Mouse (Mus musculus) mouse trophoblast stem cell (cell line): Measurements from ENCODE around the gene Ulk4.

Experiments
- in situ Hi-C, 2 experiments: fragments of 300-500 bp; cut with MseI, MboI; formaldehyde crosslinking; loops; 2 replicates in 1 of 2; 3 replicates in 1 of 2; pipeline ENCODE4 v1.15.1; 2025

The Ulk4 gene

DNA sequence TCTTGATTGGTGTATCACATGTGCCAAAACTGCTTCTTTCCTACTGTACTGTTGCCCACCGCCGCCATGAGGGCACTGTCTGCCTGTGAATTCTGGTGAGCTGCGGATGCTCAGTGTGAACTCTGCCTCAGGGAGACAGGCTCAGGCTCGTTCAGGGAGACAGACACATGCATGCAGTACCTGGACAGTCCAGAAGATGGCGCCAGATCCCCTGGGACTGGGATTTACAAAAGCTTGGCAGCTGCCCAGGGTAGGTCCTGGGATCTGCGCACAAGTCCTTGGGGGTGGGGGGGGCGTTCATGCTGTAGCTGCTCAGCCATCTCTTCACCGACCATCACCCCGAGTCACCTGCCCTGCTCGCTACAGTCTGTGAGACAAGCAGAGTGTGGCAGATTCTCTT lies 168.9 kb downstream of the Ulk4 start:
- in situ Hi-C loops = no loop called here

DNA sequence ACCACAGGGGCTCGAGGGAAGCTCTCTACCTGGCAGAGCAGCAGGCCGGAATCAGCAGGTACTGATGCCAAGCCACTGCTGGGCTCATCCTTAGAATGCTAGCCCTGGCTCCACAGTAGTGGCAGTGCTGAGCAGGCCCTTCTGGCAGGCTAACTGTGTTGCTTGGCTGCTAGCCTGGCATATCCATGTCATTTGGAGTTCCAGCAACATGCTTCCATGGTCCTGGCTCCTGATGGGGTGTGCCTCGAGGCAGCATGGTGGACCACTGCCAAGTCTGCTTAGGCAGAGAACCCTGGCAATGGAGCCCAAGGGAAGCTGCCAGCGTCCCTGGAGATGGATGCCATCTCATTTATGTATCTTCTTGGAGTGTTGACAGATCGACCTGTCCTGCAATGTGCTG lies 169.4 kb downstream of the Ulk4 start:
- in situ Hi-C loops = no loop called here

DNA sequence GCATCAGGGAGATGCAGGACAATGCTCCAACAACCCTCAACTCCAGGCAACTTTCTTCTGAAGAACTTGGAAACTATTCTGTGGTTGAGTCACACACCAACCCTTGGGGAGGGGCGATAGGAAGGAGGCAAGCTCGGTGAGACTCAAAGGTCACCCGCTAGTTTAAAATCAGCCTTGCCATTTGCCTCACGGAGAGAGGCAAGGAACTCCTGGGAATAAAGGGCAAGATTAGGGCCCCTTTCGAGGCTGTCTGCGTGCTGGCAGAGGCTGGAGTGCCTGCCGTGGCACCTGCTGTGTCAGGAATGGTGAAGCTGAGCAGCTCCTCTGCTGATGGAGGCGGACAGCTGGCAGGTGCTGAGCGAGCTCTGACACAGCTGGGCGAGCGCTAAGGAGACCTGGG lies 169.9 kb downstream of the Ulk4 start:
- in situ Hi-C loops = no loop called here

DNA sequence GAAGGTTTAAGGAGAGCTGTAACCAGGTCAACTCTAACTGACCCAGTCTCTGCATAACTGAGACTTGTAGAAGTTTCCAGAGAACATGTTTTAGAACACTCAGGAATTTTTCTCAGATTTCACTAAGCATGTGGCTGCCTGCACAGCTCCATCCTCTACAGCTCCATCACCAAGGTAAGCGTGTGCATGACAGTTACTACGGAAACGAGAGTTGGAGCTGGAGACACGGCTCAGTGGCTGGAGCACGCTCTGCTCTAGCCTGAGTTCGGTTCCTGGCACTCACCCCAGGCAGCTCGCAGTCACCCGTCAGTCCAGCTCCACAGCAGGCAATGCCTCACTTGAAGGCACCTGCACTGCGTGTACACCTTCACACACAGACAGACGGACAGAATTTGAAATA lies 175.5 kb downstream of the Ulk4 start:
- in situ Hi-C loops = no loop called here

DNA sequence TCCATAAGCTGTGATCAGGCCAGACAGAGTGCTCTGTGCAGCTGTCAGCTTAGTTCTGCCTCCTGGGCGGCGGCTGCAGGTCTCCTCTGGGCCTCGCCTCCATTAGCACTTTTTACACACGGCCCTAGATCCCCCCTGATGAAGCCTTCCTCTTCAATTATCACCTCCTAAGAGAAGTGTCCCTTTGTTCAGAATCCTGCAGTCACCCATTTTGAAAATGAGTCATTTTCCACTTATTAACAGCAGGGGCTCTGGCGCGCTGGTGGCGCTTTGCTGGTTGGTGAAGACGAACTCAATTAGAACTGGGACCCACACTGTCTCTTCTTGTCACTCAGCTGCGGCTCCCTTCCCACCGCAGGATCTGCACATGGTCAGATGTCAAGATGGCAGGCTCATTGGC lies 177.5 kb downstream of the Ulk4 start:
- in situ Hi-C loops = no loop called here

DNA sequence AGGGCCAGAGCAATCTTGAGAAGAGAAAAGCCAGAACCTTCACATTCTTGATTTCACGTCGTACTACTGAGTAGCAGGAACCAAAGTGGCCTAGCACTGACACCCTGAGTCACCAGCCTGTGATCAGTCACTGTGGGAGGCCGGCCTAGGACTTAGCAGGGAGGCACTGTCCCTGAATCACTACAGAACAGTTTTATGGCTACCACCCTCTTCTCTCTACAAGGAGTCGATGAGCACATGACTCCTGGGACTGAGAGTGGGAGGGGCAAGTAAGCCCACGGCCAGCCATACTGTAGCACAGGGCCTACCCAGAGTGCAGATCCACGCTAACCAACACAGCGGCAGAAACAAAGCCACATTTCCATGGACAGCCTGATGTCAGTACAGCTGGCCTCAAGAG lies 183.2 kb downstream of the Ulk4 start:
- in situ Hi-C loops = no loop called here

DNA sequence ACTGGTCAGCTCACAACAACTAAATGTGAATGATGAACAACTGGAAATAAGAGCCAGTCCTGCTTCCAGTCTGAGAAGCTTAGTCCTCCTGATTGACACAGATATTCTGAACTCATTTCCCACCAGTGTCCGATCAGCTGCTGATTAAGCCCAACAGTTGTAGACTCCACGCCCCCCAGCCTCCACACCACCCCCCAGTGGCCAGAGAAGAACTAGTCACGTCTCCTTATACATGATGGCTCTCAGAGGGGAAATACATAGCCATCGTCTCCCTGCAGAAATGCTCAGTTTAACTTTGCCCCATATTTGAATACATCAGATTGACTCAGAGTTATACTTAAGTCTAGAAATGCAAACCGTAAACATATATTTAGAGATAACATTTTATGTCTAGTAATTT lies 184.4 kb downstream of the Ulk4 start:
- in situ Hi-C loops = no loop called here

DNA sequence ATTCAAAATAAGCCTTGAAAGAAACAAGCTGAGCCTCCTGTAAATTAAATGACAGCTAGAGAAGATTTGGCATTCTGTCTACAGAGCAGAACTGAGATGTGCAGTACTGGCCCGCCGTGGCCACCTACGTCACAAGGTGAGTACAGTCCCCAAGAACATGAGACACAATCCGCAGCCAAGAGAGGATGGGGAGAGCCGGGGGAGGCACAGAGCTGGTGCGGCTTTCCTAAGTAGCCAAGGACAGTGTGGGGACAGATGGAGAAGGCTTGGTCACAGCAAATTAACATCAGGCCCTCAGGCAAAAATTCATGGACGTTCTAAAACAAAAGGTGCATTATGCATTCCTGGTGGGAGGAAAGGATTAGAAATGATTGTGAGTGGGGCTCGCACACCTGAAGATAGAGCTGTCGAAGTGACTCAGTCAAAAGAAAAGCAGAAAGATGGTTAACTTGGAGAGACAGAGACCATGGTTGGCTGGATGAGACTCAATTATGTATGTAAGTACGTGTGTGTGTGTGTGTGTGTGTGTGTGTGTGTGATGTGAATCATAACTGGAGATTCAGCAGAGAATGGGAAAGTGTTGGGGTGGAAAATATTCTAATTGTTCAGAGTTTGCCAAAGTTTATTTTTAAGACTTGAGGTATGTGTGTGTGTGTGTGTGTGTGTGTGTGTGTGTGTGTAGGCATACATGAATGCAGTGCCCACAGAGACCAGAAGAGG lies 185.8 kb downstream of the Ulk4 start:
- in situ Hi-C loops = no loop called here

DNA sequence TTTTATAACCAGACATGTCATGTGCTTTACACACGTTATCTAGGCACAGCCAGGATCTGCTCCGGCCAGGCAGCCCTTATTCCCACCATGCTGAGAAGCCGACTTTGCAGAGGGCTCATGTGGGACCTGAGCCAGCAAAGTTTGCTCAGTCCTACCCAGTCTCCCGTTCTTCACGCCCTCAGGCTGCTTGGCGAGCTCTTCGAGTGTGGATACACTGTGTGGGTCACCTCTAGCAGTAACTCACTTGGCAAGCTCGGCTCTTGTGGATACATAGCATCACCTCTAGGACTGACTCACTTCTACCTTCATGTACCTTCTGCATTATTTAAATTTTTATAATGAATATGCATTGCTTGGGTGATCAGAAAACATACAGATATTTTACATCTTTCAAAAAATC lies 189.3 kb downstream of the Ulk4 start:
- in situ Hi-C loops = no loop called here

DNA sequence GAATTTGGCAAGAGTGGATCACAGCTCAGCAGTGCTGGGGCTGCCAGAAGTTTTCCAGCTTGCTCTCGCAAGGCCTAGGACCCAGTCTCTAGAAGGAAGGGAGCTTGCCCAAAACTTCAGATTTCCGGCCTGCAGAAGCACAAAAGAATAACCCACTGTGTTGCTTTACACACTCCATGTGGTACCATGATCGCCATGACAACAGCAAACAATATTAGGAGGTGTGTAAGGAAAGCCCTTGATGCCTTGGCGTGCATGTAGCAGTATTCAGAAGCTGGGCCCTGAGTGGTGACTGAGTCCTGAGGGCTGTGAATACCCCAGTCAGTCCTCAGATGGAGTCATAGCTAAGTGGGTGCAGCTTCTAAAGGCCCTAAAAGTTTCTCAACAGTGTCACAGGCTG lies 192.8 kb downstream of the Ulk4 start:
- in situ Hi-C loops = no loop called here

DNA sequence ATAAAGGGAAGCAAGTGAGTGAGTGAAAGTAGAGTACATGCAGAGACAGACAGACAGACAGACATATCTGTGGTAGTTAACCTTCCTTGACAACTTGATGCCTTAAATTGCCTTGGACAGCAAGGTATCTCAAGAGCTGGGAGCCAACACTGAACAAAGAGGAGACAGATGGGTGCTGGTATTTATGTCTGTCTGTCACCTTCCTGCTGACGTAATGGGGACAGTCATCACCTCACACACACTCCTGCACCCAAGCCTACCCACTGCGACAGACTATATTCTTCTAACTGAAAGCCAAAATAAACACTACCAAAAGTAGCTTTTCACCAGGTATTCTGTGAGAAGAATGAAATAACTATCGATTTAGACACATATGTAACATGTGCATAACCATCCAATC lies 196.2 kb downstream of the Ulk4 start:
- in situ Hi-C loops = no loop called here

DNA sequence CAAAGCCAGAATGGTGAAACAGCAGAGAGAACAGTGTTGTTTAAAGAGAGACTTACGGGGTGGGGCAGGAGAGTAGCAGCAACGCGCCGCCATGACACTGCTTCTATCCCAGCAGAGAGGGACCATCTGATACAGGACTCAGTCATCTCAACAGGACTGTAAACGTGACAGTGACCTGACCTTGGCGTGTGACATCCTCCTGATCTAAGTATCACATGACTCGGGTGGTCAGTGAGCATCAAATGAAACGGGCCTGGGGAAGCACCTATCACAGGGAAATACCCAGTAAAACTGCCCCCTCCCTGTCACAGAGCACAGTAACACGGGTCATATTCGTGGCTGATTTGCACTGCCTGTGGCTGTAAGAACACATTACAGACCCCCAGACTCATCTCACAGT lies 196.6 kb downstream of the Ulk4 start:
- in situ Hi-C loops = no loop called here

DNA sequence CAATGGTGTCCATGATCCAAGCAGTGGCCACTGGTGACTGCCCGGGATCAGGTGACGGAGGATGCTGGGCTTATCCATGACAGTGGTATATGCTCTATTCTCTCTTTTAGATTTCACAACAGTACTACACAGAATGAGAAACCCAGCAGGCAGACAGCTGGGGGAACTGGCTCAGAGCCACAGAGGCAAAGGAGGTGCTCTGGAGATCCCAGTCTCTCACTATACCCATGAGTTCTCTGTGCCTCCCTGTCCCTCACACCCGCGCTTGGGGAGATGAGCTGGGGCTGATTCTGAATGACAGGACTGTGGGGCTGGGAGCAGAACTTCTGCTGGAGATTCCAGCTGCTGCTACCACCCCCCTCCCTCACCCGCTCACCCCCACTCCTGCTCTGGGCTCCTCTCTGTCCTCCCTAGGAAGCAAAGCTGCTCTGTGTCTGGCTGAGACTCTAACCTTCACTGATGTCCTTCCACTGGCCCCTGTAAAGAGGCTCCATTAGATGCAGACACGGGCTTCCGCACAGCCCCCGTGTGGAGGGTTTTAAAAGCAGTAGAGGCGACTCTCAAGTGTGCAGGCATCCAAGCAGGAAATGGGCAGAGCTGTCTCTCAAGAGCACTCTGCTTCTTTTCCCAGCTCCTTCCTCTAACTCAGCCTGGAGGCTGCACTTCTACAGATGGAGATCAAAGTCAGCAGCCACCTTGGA lies 197.5 kb downstream of the Ulk4 start:
- in situ Hi-C loops = no loop called here

DNA sequence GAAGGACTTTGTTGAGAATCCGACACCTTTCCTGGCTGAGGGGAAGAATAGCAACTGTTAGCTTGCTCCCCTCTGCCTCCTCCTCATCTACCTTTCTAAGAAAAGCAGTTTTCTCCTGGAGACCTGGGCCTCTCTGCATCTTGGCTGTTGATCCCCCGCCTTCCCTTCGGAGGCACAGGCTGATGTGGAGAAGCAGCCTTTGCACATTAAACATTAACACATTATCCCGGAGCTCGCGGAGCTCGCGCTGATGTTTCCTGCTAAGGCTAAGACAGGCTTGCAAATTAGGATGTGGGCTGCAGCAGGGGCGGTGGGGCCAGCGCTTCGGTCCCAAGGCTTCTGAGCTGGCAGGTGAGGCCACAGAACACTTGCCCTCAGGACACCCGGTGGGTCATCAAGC lies 200.7 kb downstream of the Ulk4 start:
- in situ Hi-C loops = no loop called here

DNA sequence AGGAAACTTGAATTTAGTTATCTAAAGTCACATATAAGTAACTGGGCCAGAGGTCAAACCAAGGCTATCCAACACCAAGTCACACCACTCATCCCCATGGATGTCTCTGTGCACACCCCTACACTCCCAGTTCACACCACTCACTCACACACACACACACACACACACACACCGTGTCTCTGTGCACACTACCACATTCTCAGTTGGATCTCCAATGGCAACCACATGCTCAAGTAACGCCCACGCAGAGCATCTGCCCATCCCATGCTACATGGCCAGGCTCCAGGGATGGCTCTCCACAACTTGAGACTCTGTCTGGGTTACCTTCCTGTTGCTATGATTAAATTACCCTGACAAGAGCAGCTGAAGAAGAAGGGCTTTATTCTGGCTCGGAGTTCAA lies 201.8 kb downstream of the Ulk4 start:
- in situ Hi-C loops = no loop called here

DNA sequence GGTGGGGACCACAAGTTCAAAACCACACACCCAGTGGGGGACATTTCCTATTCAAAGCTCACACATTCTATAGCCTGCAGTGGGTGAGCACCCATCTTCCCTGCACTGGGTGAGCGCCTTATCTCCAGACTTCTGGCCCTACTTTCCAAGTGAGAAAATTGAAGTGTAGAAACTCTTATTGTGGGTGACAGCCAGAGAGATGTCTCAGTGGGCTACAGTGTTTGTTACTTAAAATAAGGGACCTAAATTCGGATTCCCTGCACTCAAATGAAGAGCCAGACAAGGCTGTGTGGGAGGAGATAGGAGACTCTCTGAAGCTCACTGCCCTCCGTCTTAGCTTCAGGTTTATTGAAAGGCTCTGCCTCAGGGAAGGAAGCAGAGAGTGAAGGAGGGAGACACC lies 202.3 kb downstream of the Ulk4 start:
- in situ Hi-C loops = no loop called here

DNA sequence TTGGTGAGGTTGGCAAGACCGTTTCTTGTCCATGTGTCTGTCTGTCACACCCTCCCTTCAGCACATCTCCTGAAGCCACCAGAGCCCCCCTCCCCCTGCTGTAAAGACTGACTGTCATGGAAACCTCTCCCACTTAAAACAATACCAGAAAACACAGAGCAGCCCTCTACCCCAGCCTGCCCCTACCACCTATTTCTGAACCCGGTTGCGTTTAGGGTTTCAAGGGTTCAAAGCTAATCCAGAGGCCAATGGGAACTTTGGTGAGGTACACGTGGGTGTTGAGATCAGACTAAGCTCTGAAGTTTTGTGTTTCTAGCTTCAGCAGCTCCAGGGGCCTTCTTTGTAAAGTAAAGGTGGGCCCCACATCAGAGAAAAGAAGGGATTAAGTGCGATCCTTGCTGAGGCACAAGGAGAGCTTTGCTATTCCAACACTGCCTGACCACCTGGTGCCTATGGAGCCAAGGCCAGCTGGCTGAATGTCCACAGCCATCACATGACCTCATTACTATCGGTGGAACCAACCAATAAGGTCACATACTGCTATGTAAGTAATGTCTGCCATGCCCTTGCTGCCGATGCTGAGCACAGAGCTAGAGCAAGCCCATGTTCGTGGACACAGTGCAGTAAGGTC lies 204.8 kb downstream of the Ulk4 start:
- in situ Hi-C loops = no loop called here

DNA sequence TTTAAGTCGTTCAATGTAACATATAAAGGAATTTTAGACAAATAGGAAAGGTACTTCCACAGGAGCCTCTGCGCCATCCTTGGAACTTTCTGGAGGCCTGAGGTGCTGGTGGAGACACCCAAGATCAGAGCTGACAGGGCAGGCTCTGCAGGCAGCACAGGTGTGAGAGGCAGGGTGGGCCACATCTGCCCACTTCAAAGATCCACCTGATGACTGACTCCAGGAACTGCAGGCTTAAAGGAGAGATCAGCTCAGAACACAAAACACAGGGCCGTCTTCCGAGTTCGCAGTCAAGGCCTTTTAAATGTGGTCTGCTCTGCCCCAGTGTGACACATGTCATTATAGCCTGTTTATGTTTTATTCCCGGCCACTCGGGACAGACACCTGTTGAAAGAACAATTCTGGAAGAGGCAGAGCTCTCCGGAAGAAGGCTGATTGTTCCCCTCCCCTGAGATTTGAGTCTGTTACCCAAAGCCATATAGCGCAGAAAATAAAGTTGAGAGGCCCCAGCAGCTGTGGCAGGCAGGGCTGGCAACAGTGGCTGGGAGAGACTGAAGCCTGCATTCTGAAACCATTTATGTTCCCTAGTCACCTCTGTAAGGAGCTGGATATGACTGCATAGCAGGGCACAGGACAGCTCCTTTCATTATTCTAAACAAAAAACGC lies 205.4 kb downstream of the Ulk4 start:
- in situ Hi-C loops = no loop called here

DNA sequence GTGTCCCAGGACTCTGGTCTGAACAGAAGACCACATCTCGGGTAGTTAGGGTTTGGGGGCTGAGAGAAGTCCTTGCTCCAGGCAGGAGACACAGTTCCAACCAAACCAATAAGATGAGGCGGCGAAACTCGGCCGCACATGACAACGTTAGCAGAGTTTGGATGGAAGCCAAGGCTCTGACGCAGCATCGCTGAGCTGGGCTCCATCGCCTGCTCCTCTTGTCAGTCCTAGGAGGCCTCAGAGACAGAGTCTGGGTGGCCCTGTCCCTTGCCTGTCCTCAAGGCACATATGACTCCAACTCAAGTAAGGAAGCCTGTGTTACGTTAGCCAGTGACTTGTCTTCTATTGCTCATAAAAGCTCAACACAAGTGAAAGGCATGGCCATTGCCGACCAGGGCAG lies 205.9 kb downstream of the Ulk4 start:
- in situ Hi-C loops = no loop called here

DNA sequence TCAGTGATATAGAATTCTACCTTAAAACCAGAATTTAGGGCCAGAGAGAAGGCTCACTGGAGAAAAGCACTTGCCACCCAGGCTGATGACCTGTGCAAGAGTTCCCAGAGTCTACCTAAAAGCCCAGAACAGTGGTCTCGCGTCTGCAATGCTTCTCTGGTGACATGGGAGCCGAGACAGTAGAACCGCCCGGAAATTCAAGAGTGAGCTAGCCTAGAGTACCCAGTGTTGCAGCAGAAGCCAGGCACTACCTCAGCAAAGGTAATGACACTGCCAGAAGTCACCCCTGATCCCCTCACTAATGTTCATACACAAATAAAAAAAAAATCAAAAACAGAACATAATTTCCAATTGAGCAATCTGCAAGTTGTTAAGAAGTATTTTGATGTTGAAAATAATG lies 208.9 kb downstream of the Ulk4 start:
- in situ Hi-C loops = no loop called here

DNA sequence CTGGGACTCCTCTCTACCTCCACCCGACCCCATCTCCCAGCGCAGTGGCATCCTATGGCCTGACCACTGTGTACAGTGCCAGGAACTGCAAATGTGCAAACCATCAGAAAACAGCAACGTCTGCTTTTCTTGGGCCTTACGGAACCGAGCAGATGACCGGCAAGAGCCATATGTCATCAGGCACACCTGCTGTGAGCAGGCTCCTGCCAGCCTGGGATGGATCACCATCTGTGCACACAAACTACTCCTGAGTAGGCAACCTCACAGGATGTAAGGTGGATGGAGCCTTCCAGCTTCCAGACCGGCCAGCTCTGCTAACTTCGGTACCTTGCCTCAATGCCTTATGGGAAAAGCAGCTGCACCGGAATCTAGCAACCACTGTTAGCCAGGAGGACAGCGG lies 210.0 kb downstream of the Ulk4 start:
- in situ Hi-C loops = no loop called here

DNA sequence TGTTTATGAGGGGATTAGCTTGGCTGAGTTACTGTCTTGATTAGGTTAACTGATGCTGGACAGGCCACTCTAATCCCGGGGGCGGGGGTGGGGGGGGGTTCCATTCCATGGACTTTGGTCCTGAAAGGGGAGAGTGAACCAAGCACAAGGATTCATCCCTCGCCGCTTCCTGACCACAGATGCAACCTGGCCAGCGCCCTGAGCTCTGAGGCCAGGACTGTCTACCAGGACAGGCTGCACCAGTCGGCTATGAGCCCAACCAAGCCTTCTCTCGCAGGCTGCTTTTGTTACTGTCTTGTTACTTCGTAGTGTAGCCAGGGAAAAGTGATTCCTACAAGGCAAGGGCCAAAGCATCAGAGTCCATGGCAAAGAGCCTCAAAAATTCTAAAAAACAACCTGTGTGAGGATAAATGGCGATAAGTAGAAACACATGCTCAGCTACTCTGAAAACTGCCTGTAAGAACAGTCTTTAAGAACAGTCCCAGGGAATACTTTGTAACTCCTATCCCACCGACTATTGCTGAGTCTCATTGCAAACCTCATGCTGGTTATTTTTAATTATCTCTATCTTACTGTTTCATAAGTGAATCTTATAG lies 211.5 kb downstream of the Ulk4 start:
- in situ Hi-C loops = no loop called here
